Mouse (Mus musculus): ENCODE data around the gene P4hb.
"Not testable (repeated sequence)": the region's sequence is repeated elsewhere in the genome, so short reads cannot be mapped to it uniquely, and the experiment has no call there.

P4hb gene

GRCm38 (mm10) chr11:120535145-120535544, 37.9 kb downstream of the P4hb start:
- no peak for DNase-seq

- DNase-seq = no peak
Observed at GRCm38 (mm10) chr11:120534093-120534492, 39.0 kb downstream of the P4hb start.

DNA sequence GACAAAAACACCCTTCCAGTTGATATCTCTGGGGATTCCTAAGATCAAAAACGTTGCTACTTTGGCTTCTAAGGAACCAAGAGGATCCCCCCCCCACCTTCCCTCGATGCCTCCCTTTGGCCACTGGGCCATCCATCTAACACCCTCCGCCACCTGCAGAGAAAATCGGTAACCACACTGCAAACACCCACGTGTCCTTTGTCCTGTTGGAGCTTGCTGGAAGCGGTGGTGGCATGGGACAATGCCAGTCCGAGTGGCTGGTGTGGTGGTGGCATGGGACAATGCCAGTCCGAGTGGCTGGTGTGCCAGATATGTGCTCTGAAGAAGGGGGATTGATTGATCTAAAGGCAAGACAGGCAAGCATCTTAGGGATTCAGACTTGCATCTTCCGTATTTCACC, 41.4 kb downstream of the P4hb start:
- DNase-seq = no peak

GRCm38 (mm10) chr11:120530085-120530964, 42.7 kb downstream of the P4hb start, which contains the start of gene Gcgr:
TSS of gene Gcgr (plus strand) at chr11:120530699.
- peak; percentile 27 to 45 for DNase-seq

DNA sequence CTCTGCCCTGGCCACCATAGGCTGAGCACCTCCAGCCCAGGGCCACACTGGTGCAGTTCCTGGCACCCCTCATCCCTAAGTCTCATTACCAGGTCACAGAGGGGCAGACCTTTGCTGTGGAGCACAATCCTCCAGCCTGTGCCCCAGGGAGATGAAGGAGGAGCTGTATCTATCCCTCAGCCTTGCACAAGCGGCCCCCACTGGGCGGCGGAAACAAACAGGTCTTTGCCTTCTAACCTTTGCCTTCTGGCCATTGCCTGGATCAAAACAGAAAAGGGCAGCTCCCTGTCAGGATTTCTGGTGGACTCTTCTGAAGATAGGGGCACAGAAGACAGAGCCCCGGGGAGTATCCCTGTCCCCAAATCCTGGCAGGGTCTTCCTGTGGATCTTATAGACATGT, 44.1 kb downstream of the P4hb start:
- no peak for DNase-seq

DNA sequence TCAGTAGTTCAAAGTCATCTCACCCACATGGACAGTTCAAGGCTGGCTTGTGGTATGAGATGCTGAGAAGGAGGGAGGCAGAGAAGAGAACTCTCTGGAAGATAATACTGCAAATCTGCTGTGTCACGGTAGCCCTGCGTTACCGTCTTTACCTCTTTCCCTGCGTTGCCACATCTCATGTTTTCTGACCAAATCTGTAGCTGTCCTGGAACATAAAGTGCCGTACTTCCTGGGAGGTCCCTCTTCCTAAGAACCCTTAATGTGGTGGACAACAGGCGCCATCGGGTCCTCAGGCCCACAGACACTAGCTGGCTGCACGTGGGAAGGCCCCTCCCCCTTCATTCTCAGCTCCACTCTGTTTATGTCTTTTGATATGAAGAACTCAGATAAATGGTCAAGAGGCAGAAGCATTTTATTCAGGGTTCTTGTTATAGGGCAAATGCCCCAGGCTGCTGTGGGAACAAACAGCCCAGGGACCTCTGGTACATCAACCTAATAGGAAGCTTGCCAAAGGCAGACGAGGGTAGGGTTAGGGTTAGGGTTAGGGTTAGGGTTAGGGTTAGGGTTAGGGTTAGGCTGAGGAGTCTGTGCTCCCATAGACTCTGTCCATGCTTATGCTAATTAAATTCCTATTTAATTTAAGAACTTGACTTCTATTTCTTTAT, 45.2 kb downstream of the P4hb start:
- DNase-seq = no peak

GRCm38 (mm10) chr11:120525959-120526358, 47.1 kb downstream of the P4hb start:
- DNase-seq = no peak

- no peak for DNase-seq
Observed at GRCm38 (mm10) chr11:120522581-120522980, 50.5 kb downstream of the P4hb start.

- DNase-seq = peak in 1 of 2 experiments; percentile 18
Observed at GRCm38 (mm10) chr11:120520967-120521540, 52.0 kb downstream of the P4hb start.

- DNase-seq = no peak
Observed at GRCm38 (mm10) chr11:120520498-120520897, 52.6 kb downstream of the P4hb start.

DNA sequence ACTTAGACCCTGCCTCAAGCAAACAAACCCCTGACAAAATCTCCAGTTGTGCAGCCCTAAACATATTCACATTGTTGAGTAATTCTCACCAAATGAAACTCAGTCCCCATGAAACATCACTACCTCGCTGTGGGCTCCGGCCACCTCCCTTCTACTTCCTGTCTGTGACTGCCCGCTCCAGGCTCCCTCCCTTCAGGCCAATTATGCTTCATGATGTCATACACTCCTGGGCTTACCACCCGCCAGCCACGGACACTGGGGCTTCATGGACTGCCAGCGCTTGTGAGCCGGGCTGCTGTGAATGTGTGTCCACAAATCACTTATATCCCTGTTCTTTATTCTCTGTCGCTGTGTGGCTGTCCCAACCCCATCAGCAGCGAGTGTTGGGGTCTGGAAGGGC, 53.3 kb downstream of the P4hb start:
- peak; percentile 77 to 81 for DNase-seq

- peak; percentile 35 to 38 for DNase-seq
Observed at GRCm38 (mm10) chr11:120518558-120518957, 54.5 kb downstream of the P4hb start.

DNA sequence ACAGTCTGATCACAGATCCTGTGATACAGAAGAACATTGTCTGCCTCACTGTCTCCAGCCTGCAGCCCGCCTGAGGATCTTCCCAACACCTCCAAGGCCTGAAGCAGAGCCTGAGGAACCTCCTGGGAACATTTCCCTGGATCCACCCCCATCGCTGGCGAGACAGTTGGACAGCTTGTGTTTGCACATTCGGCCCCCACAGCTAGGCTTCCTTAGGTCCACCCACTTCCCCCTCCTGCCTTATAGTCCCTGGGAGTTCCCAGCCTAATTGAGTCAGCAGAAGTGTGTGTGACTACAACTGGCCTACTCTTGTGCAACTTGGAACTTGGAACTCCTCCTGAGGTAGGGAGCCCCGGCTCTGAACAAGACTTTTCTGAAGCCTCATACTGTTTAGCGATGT, 55.0 kb downstream of the P4hb start:
- peak; percentile 56 to 66 for DNase-seq

GRCm38 (mm10) chr11:120517147-120517546, 55.9 kb downstream of the P4hb start:
- DNase-seq = peak in 1 of 2 experiments; percentile 16

DNA sequence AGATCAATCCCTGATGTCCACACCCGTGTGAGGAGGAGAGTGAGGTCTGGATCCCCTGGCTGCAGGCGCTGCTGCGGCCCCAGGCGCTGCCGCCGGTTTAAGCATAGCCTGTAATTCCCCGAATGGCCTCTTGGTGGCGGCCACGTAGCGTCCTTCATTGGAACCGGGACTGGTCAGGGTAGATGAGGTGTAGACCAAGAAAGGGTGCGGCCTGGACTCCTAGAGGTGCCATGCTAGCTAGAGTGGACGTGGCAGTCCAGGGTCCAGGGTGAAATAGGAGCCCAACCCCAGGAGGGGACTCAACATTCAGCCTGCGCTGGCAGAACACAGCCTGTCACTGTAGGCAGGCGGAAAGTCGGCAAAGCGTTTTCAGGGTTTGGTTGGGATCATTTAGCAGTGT, 57.4 kb downstream of the P4hb start:
- peak; percentile 89 to 94 for DNase-seq

- DNase-seq = not testable (repeated sequence)
Observed at GRCm38 (mm10) chr11:120514262-120514661, 58.8 kb downstream of the P4hb start.

- DNase-seq = no peak
Observed at GRCm38 (mm10) chr11:120512790-120513453, 60.1 kb downstream of the P4hb start.

DNA sequence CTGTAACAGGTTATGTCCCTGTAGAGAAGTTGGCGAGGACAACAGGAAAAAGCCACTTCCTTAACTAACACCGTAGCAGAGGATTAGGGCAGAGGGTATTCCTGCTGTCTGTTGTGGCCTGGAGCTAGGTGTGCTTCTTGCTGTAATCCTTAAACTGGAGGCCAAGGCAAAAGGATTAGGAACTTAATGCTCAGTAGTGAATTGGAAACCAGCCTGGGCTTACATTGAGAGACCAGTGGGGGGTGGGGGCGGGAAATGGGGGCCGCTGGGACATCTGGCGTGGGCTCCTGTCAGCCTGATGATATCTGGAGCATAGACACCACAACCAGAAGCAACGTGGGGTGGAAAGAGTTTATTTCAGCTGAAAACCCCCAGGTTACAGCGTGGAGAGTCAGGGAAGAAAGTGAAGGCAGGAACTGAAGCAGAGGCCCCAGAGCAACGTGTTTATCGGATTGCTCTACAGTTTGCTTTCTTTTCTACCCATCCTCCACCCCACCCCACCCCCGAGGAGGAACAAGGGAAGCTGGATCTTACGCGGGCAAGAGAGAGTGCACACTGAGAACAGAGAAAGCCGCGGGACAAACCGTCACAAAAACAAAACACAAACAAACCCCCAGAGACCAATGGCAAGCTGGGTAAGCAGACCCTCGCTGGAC, 62.5 kb downstream of the P4hb start:
- DNase-seq = peak in 1 of 2 experiments; percentile 35
